Mouse (Mus musculus): ENCODE measurements around the gene Zfp622. TPM values are rescaled to one million over a fixed set of nuclear protein-coding genes. Genes with fewer than 3 reads are reported as not detected.

Zfp622 gene
- polyA plus RNA-seq (2014; fragmentation: Nextera tagmentation; extraction: Ambion mirVana), result 38.1 and 38.4 TPM in 2 replicates

DNA sequence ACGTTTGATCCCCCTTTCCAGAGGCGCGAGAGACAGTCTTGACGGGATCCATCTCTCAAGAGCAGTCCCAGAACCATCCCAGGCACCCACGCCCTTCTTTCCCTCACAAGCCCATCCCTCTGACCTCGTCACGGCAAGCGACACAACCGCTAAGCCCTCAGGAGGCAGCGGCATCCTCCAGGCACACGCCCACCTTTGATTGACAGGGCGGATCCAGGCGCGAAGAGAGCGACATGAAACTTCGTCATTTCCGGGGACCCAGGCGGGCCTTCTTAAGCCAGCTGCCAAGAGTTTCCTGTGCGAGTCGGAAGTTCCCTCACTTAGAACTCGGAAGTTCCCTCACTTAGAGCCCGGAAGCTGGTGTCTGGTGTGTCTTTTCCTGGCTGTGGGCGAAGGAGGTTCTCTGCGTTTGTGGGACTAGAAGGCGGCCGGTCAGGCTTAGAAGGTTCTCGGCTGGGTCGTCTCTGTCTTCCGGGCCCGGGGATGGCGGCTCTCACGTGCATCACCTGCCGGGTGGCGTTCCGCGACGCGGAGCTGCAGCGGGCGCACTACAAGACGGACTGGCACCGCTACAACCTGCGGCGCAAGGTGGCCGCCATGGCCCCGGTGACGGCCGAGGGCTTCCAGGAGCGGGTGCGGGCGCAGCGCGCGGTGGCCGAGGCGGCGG is at the start of gene Zfp622:
Zfp622 (plus strand) TSS at position 300 of the 667 bp plus-strand sequence.
- H3K27me3 ChIP-seq (ENCODE audit: control insufficient read depth, insufficient read depth, low read length), result no peaks in the 10 kb centered on the region
- H3K4me2 ChIP-seq (replicated peaks; ENCODE audit: low read depth, low read length), result peak within 1 kb of the TSS; percentile 89
- WGBS, result under 1% methylated on average over 53 of the region's 57 CpGs
- peaks cover 24% of the 10 kb centered on the region for H3K36me3 ChIP-seq (ENCODE audit: control insufficient read depth, insufficient read depth, low read length)
- H3K27ac ChIP-seq (ENCODE audit: low read depth, low read length), result peak within 1 kb of the TSS; percentile 83
- ATAC-seq (ENCODE audit: low FRiP score, low TSS enrichment), result peak; percentile 97
- no peaks in the 10 kb centered on the region for H3K9me3 ChIP-seq (ENCODE audit: control insufficient read depth, low read length)
- H3K4me3 ChIP-seq (ENCODE audit: low read length), result peak within 1 kb of the TSS; percentile 88
- peaks cover 8% of the 10 kb centered on the region; the same call in 1 of the 2 replicates for H3K4me1 ChIP-seq (ENCODE audit: control insufficient read depth, insufficient read depth, low read length)
- H3K9ac ChIP-seq (ENCODE audit: low read depth, low read length), result peak within 1 kb of the TSS; percentile 91

DNA sequence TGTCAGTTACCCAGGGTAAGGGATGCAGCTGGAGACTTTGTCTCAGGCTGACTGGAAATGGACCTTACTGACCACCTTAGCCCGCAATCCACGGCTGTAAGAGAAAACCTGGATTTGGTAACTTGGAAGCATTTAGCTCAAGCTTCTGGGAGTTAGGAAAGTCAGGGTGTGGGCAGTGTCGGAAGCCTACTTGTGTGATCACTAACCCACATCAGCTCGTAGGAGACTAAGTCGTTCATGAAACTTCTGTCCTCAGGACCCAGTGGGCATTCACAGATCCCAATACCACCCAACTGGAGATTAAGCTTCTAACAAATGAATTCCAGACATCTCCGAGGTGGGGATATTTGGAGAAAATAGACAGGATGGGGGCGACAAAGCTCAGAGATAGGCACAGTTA is 49.8 kb upstream of the Zfp622 start:
- Histone ChIP-seq H3K27ac (ENCODE audit: low read depth, low read length) (no peak overlapping the region), H3K4me1 (ENCODE audit: control insufficient read depth, insufficient read depth, low read length) (peaks cover 11% of the 10 kb centered on the region), H3K9me3 (ENCODE audit: control insufficient read depth, low read length) (no peaks in the 10 kb centered on the region), H3K4me3 (ENCODE audit: low read length) (no peak overlapping the region), H3K27me3 (ENCODE audit: control insufficient read depth, insufficient read depth, low read length) (no peaks in the 10 kb centered on the region), H3K9ac (ENCODE audit: low read depth, low read length) (no peak overlapping the region), H3K4me2 (replicated peaks; ENCODE audit: low read depth, low read length) (no peak overlapping the region), H3K36me3 (ENCODE audit: control insufficient read depth, insufficient read depth, low read length) (no peaks in the 10 kb centered on the region)
- no peak for ATAC-seq (ENCODE audit: low FRiP score, low TSS enrichment)
- WGBS, result 85% methylated on average over 7 of the region's 7 CpGs

DNA sequence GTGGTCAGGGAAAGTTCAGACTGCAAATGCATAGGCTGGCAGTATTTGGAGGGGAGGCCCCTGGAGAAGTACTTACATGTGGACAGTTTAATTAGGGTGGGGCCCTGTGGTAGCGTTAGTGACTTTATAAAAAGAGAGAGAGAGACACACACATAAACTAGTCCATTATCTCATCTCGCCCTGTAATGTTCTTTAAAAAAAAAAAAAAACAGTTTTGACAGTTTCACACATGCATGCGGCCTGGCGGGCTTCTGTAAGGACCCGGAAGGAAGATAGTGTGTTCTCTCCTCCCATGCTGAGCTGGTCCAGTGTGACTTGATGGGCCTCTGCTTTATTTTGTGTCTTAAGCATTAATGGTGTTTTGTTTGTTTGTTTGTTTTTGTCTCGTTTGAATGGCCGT is 45.7 kb upstream of the Zfp622 start:
- no peak overlapping the region for H3K27ac ChIP-seq (ENCODE audit: low read depth, low read length)
- no peak overlapping the region for H3K4me3 ChIP-seq (ENCODE audit: low read length)
- H3K4me1 ChIP-seq (ENCODE audit: control insufficient read depth, insufficient read depth, low read length), result peaks cover 5% of the 10 kb centered on the region
- H3K36me3 ChIP-seq (ENCODE audit: control insufficient read depth, insufficient read depth, low read length), result no peaks in the 10 kb centered on the region
- H3K27me3 ChIP-seq (ENCODE audit: control insufficient read depth, insufficient read depth, low read length), result no peaks in the 10 kb centered on the region
- H3K9ac ChIP-seq (ENCODE audit: low read depth, low read length), result no peak overlapping the region
- H3K4me2 ChIP-seq (replicated peaks; ENCODE audit: low read depth, low read length), result no peak overlapping the region
- no peak for ATAC-seq (ENCODE audit: low FRiP score, low TSS enrichment)
- WGBS, result 86% methylated on average over 7 of the region's 7 CpGs
- no peaks in the 10 kb centered on the region for H3K9me3 ChIP-seq (ENCODE audit: control insufficient read depth, low read length)

- H3K4me3 ChIP-seq (ENCODE audit: low read length), result peak overlapping the region; percentile 20
- H3K9ac ChIP-seq (ENCODE audit: low read depth, low read length), result no peak overlapping the region
- WGBS, result 27% methylated on average over 24 of the region's 24 CpGs
- ATAC-seq (ENCODE audit: low FRiP score, low TSS enrichment), result peak; percentile 58; the same call in 1 of the 2 replicates
- no peak overlapping the region for H3K27ac ChIP-seq (ENCODE audit: low read depth, low read length)
- H3K9me3 ChIP-seq (ENCODE audit: control insufficient read depth, low read length), result no peaks in the 10 kb centered on the region
- no peaks in the 10 kb centered on the region for H3K27me3 ChIP-seq (ENCODE audit: control insufficient read depth, insufficient read depth, low read length)
- H3K4me2 ChIP-seq (replicated peaks; ENCODE audit: low read depth, low read length), result peak overlapping the region; percentile 33
- peaks cover 5% of the 10 kb centered on the region; the same call in 1 of the 2 replicates for H3K4me1 ChIP-seq (ENCODE audit: control insufficient read depth, insufficient read depth, low read length)
- no peaks in the 10 kb centered on the region for H3K36me3 ChIP-seq (ENCODE audit: control insufficient read depth, insufficient read depth, low read length)
Observed at GRCm38 (mm10) chr15:25940397-25941377, 43.5 kb upstream of the Zfp622 start.

GRCm38 (mm10) chr15:25941514-25941913 is 42.7 kb upstream of the Zfp622 start:
- no peak overlapping the region for H3K27ac ChIP-seq (ENCODE audit: low read depth, low read length)

GRCm38 (mm10) chr15:25942415-25942814 is 41.8 kb upstream of the Zfp622 start:
- Histone ChIP-seq H3K4me3 (ENCODE audit: low read length) (no peak overlapping the region), H3K4me1 (ENCODE audit: control insufficient read depth, insufficient read depth, low read length) (peaks cover 5% of the 10 kb centered on the region; the same call in 1 of the 2 replicates), H3K9ac (ENCODE audit: low read depth, low read length) (no peak overlapping the region), H3K27ac (ENCODE audit: low read depth, low read length) (no peak overlapping the region), H3K27me3 (ENCODE audit: control insufficient read depth, insufficient read depth, low read length) (no peaks in the 10 kb centered on the region), H3K4me2 (replicated peaks; ENCODE audit: low read depth, low read length) (no peak overlapping the region), H3K36me3 (ENCODE audit: control insufficient read depth, insufficient read depth, low read length) (no peaks in the 10 kb centered on the region), H3K9me3 (ENCODE audit: control insufficient read depth, low read length) (no peaks in the 10 kb centered on the region)
- WGBS, result 85% methylated on average over 4 of the region's 4 CpGs
- ATAC-seq (ENCODE audit: low FRiP score, low TSS enrichment), result no peak

More at GRCm38 (mm10) chr15:25941514-25941913, 42.7 kb upstream of the Zfp622 start:
- Histone ChIP-seq H3K36me3 (ENCODE audit: control insufficient read depth, insufficient read depth, low read length) (no peaks in the 10 kb centered on the region), H3K27me3 (ENCODE audit: control insufficient read depth, insufficient read depth, low read length) (no peaks in the 10 kb centered on the region), H3K9ac (ENCODE audit: low read depth, low read length) (no peak overlapping the region), H3K4me1 (ENCODE audit: control insufficient read depth, insufficient read depth, low read length) (peaks cover 5% of the 10 kb centered on the region; the same call in 1 of the 2 replicates), H3K4me3 (ENCODE audit: low read length) (no peak overlapping the region), H3K9me3 (ENCODE audit: control insufficient read depth, low read length) (no peaks in the 10 kb centered on the region), H3K4me2 (replicated peaks; ENCODE audit: low read depth, low read length) (no peak overlapping the region)
- 91% methylated on average over 11 of the region's 11 CpGs for WGBS
- no peak for ATAC-seq (ENCODE audit: low FRiP score, low TSS enrichment)

GRCm38 (mm10) chr15:25943386-25944137 is 40.6 kb upstream of the Zfp622 start:
- Histone ChIP-seq H3K36me3 (ENCODE audit: control insufficient read depth, insufficient read depth, low read length) (no peaks in the 10 kb centered on the region), H3K27ac (ENCODE audit: low read depth, low read length) (no peak overlapping the region), H3K9me3 (ENCODE audit: control insufficient read depth, low read length) (no peaks in the 10 kb centered on the region), H3K4me2 (replicated peaks; ENCODE audit: low read depth, low read length) (no peak overlapping the region), H3K27me3 (ENCODE audit: control insufficient read depth, insufficient read depth, low read length) (no peaks in the 10 kb centered on the region), H3K9ac (ENCODE audit: low read depth, low read length) (no peak overlapping the region), H3K4me1 (ENCODE audit: control insufficient read depth, insufficient read depth, low read length) (peaks cover 5% of the 10 kb centered on the region; the same call in 1 of the 2 replicates), H3K4me3 (ENCODE audit: low read length) (no peak overlapping the region)
- ATAC-seq (ENCODE audit: low FRiP score, low TSS enrichment), result no peak
- 75% methylated on average over 15 of the region's 15 CpGs for WGBS

GRCm38 (mm10) chr15:25945224-25945623 is 38.9 kb upstream of the Zfp622 start:
- no peaks in the 10 kb centered on the region for H3K9me3 ChIP-seq (ENCODE audit: control insufficient read depth, low read length)
- H3K27me3 ChIP-seq (ENCODE audit: control insufficient read depth, insufficient read depth, low read length), result no peaks in the 10 kb centered on the region
- 63% methylated on average over 8 of the region's 8 CpGs for WGBS
- no peak overlapping the region for H3K4me2 ChIP-seq (replicated peaks; ENCODE audit: low read depth, low read length)
- H3K27ac ChIP-seq (ENCODE audit: low read depth, low read length), result no peak overlapping the region
- peaks cover 5% of the 10 kb centered on the region; the same call in 1 of the 2 replicates for H3K4me1 ChIP-seq (ENCODE audit: control insufficient read depth, insufficient read depth, low read length)
- H3K36me3 ChIP-seq (ENCODE audit: control insufficient read depth, insufficient read depth, low read length), result no peaks in the 10 kb centered on the region
- ATAC-seq (ENCODE audit: low FRiP score, low TSS enrichment), result no peak
- H3K4me3 ChIP-seq (ENCODE audit: low read length), result no peak overlapping the region
- H3K9ac ChIP-seq (ENCODE audit: low read depth, low read length), result no peak overlapping the region

All from kidney, embryonic 14.5 days (tissue).